21 mouse cellular contexts compared by ENCODE assay signal in genomic region chr10:111160540-111160939, GRCm38 (mm10). TPM values are rescaled to one million over a fixed set of nuclear protein-coding genes. Genes with fewer than 3 reads are reported as not detected.
DNase-seq lines count a peak whose midpoint lies in the region; ATAC-seq and TF ChIP-seq lines count a peak whose summit lies in the region.
"Had no signal": no experiment of that assay in that cellular context is flagged by ENCODE, and none has a peak within 500 bp of the region (broad histone marks: within the 10 kb centered on the region; RNA-seq: fewer than 3 reads in every experiment).

No protein-coding gene starts in this region.

- H3K9me3 ChIP-seq in midbrain, embryonic 11.5 days (ENCODE audit: control insufficient read depth, low read length): no peaks in the 10 kb centered on the region
- H3K9me3 ChIP-seq in midbrain, embryonic 10.5 days (replicated peaks): no peaks in the 10 kb centered on the region
- H3K9me3 ChIP-seq: forebrain, embryonic 10.5 days; forebrain, embryonic 13.5 days; G1E; heart, embryonic 13.5 days; hindbrain, embryonic 12.5 days; hindbrain, embryonic 15.5 days had no signal

- TF ChIP-seq CTCF in kidney, adult 2 months (conservative IDR thresholded peaks at IDR 0.05; ENCODE audit: insufficient read depth, insufficient read length, low read depth, low read length): no peak
- no peak for TF ChIP-seq CTCF in bone marrow macrophage, adult 2 months (IDR thresholded peaks at IDR 0.05; ENCODE audit: low read depth, low read length)

- H3K4me3 ChIP-seq in kidney, adult 2 months (ENCODE audit: insufficient read depth, low read depth, low read length): no peak overlapping the region
- H3K4me3 ChIP-seq in midbrain, embryonic 11.5 days (ENCODE audit: low read depth, low read length): no peak overlapping the region
- H3K4me3 ChIP-seq in midbrain, embryonic 10.5 days: no peak overlapping the region
- no peak overlapping the region for H3K4me3 ChIP-seq in bone marrow macrophage, adult 2 months (ENCODE audit: insufficient read depth, low read length)
- H3K4me3 ChIP-seq: forebrain, embryonic 10.5 days; forebrain, embryonic 13.5 days; heart, embryonic 13.5 days; hindbrain, embryonic 12.5 days; hindbrain, embryonic 15.5 days had no signal

- TF ChIP-seq POLR2A in kidney, adult 2 months (IDR thresholded peaks at IDR 0.05; ENCODE audit: low read depth, low read length): no peak
- no peak for TF ChIP-seq POLR2A in bone marrow macrophage, adult 2 months (IDR thresholded peaks at IDR 0.05; ENCODE audit: borderline replicate concordance, low read depth, low read length)

- H3K36me3 ChIP-seq in kidney, adult 2 months (ENCODE audit: control insufficient read depth, insufficient read depth, low read length): no peaks in the 10 kb centered on the region
- H3K36me3 ChIP-seq in midbrain, embryonic 11.5 days (ENCODE audit: control insufficient read depth, insufficient read depth, low read length): no peaks in the 10 kb centered on the region
- H3K36me3 ChIP-seq in midbrain, embryonic 10.5 days: no peaks in the 10 kb centered on the region
- H3K36me3 ChIP-seq: forebrain, embryonic 10.5 days; G1E; heart, embryonic 13.5 days; hindbrain, embryonic 12.5 days; hindbrain, embryonic 15.5 days had no signal

- DNase-seq in heart, adult 11 months: peak; percentile 12
- no peak for DNase-seq in heart, postnatal 10 days
- DNase-seq in kidney, adult 2 months: no peak
- DNase-seq in kidney, postnatal 4 days: no peak
- peak; percentile 61 for DNase-seq in midbrain, embryonic 11.5 days (ENCODE audit: low spot score, missing footprints)
- DNase-seq in midbrain, embryonic 10.5 days (ENCODE audit: low spot score): no peak
- DNase-seq in layer of hippocampus, adult 8-10 months (ENCODE audit: low spot score in 2 of 2): no peak
- DNase-seq: cerebellum, adult 11-12 months; cerebellum, adult 8-10 months; cerebellum, postnatal 10 days; cerebellum, postnatal 36 days; gastrocnemius, postnatal 10 days; gastrocnemius, postnatal 36 days had no signal

- intact Hi-C loops in heart, postnatal 10 days (cut with DNase I): loop anchor here (5.0 kb wide), 1 partner anchor 173 kb away; no protein-coding TSS in a partner anchor

- H3K27me3 ChIP-seq in kidney, adult 2 months (replicated peaks; ENCODE audit: control insufficient read depth, insufficient read depth, low read length): no peaks in the 10 kb centered on the region
- no peaks in the 10 kb centered on the region for H3K27me3 ChIP-seq in midbrain, embryonic 11.5 days (ENCODE audit: control insufficient read depth, insufficient read depth, low read length)
- no peaks in the 10 kb centered on the region for H3K27me3 ChIP-seq in midbrain, embryonic 10.5 days (ENCODE audit: low read depth, poor library complexity, severe bottlenecking)
- H3K27me3 ChIP-seq: forebrain, embryonic 13.5 days; heart, embryonic 13.5 days; hindbrain, embryonic 12.5 days; hindbrain, embryonic 15.5 days had no signal

- H3K4me2 ChIP-seq in midbrain, embryonic 11.5 days: no peak overlapping the region
- H3K4me2 ChIP-seq: forebrain, embryonic 13.5 days; heart, embryonic 13.5 days; hindbrain, embryonic 12.5 days; hindbrain, embryonic 15.5 days had no signal

- no peak for ATAC-seq in midbrain, embryonic 11.5 days (ENCODE audit: low FRiP score)
- ATAC-seq: forebrain, embryonic 13.5 days; forebrain, embryonic 16.5 days had no signal

- WGBS in kidney, adult 2 months: 88% methylated on average over 3 of the region's 3 CpGs
- 94% methylated on average over 3 of the region's 3 CpGs for WGBS in midbrain, embryonic 11.5 days
- 87% methylated on average over 3 of the region's 3 CpGs for WGBS in midbrain, embryonic 10.5 days

- no peak overlapping the region for H3K9ac ChIP-seq in midbrain, embryonic 11.5 days (ENCODE audit: low read length)
- H3K9ac ChIP-seq: forebrain, embryonic 13.5 days; hindbrain, embryonic 12.5 days; hindbrain, embryonic 15.5 days had no signal

- no peaks in the 10 kb centered on the region; the same call in 1 of the 2 replicates for H3K4me1 ChIP-seq in kidney, adult 2 months (ENCODE audit: control insufficient read depth, insufficient read depth, low read length)
- no peaks in the 10 kb centered on the region; the same call in 1 of the 2 replicates for H3K4me1 ChIP-seq in midbrain, embryonic 11.5 days (ENCODE audit: control insufficient read depth, insufficient read depth, low read length)
- H3K4me1 ChIP-seq in midbrain, embryonic 10.5 days: peaks cover 7% of the 10 kb centered on the region; the same call in 1 of the 2 replicates
- H3K4me1 ChIP-seq in bone marrow macrophage, adult 2 months (ENCODE audit: control insufficient read depth, insufficient read depth, low read length): peaks cover 45% of the 10 kb centered on the region

- peak overlapping the region; percentile 78 for H3K27ac ChIP-seq in kidney, adult 2 months (ENCODE audit: insufficient read depth, low read depth, low read length)
- no peak overlapping the region for H3K27ac ChIP-seq in midbrain, embryonic 11.5 days (ENCODE audit: low read depth, low read length)
- no peak overlapping the region for H3K27ac ChIP-seq in midbrain, embryonic 10.5 days (replicated peaks)
- peak overlapping the region; percentile 98 for H3K27ac ChIP-seq in bone marrow macrophage, adult 2 months (ENCODE audit: insufficient read depth, low read depth, low read length)
- H3K27ac ChIP-seq: forebrain, embryonic 10.5 days; forebrain, embryonic 13.5 days; hindbrain, embryonic 12.5 days; hindbrain, embryonic 15.5 days had no signal

RNA-seq across cellular contexts. Expression of gene Osbpl8, which starts 4.0 kb away (rescaled TPM):
- total RNA-seq in heart, postnatal 10 days (2021): 10 to 100 TPM; 82.1 to 88.1 TPM
- polyA plus RNA-seq in kidney, adult 2 months (2012; rRNA removed): 17.1 and 17.6 TPM in 2 replicates
- 11.9 and 15.0 TPM in 2 replicates for polyA plus RNA-seq in midbrain, embryonic 11.5 days (2014; fragmentation: Nextera tagmentation; extraction: Ambion mirVana)
- 7.6 and 10.6 TPM in 2 replicates for polyA plus RNA-seq in midbrain, embryonic 10.5 days (2016; fragmentation: Nextera tagmentation; extraction: Ambion mirVana)
- polyA plus RNA-seq in bone marrow macrophage, adult 2 months (2012; ENCODE audit: insufficient read depth, insufficient read length, missing spikeins): 155 and 166 TPM in 2 replicates
- total RNA-seq in layer of hippocampus, adult 8-10 months (2022): 10 to 100 TPM; 58.5 to 65.7 (median 62.7) TPM

Comparison
In these comparisons a context has a peak if more than half of its experiments do, and no peak if none do; other contexts are left out.
1. DNase-seq: peak in heart, adult 11 months (single experiment) and midbrain, embryonic 11.5 days (single experiment); none in heart, postnatal 10 days (0 of 2), kidney, adult 2 months (single experiment), kidney, postnatal 4 days (0 of 2), midbrain, embryonic 10.5 days (single experiment) and layer of hippocampus, adult 8-10 months (0 of 2).
2. H3K27ac ChIP-seq: peak in kidney, adult 2 months (single experiment) and bone marrow macrophage, adult 2 months (single experiment); none in midbrain, embryonic 11.5 days (single experiment) and midbrain, embryonic 10.5 days (single experiment).